Mouse (Mus musculus) liver, embryonic 14.5 days (tissue): ENCODE data around the gene Nr2c2ap.

Experiments
- CTCF ChIP-seq: IDR thresholded peaks from 2 replicates; pipeline ENCODE4 v1.5.1; 2016; ENCODE audit warnings: antibody characterized with exemption, low read depth, control low read depth
- EP300 ChIP-seq: IDR thresholded peaks from 2 replicates; pipeline ENCODE4 v1.6.1; 2016; ENCODE audit warnings: antibody characterized with exemption, low read depth

DNA sequence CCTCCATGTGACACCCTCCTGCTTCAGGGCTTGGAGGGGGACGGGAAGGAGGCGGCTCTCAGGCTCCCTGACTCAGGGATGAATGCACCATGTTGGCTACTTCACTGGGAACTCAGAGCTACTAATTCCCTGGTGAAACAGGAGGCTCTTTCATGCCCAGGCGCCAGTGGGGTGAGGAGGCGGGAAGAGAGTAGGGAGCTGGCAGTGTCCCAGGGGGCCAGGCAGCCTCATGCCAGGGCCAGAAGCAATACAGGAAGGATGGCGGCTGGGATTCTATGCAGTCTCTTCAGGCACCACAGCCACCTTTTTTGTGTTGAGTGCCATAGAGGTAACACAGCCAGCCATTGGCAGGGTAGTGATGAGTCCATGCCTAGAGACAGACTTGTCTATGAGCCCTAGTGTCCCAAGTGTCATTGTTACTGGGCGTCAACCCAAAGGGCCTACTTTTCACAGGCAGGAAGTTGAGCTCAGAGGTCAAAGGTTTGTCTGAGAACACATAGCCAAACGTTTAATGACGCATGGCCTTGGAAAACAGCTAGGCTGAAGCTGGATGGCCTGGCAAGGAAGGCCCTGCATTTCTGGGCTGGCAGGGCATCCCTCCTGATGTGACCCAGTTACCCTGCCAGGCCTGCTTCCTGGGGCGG is 1.7 kb upstream of the Nr2c2ap start:
- no peak for TF ChIP-seq EP300
- no peak for TF ChIP-seq CTCF
